Mouse (Mus musculus) neural tube, embryonic 11.5 days (tissue): ENCODE data around the gene Ssbp3. TPM values are rescaled to one million over a fixed set of nuclear protein-coding genes. Genes with fewer than 3 reads are reported as not detected.

Experiments used
- ATAC-seq: fragments of 200-750 bp; cut with Nextera tagmentation; 2 replicates; pipeline ENCODE4 v1.8.0; 2017; ENCODE audit warnings: moderate number of reproducible peaks, mild to moderate bottlenecking, moderate TSS enrichment, moderate library complexity; ENCODE audit not compliant: insufficient read depth, low FRiP score, low TSS enrichment
- DNase-seq: peaks from one replicate; pipeline ENCODE4 v3.0.0-alpha.2; 2015; ENCODE audit warnings: low spot score
- H3K27ac ChIP-seq: fragments of 300-500 bp; sonication (generic); 2 replicates; pipeline ENCODE4 v1.5.1; 2014; ENCODE audit warnings: low read depth, mild to moderate bottlenecking, low read length
- H3K27me3 ChIP-seq: fragments of 300-500 bp; sonication (generic); 2 replicates; pipeline ENCODE4 v1.6.1; 2014; ENCODE audit warnings: mild to moderate bottlenecking, low read length, mixed read lengths; ENCODE audit not compliant: control insufficient read depth, insufficient read depth
- H3K36me3 ChIP-seq: fragments of 300-500 bp; sonication (generic); 2 replicates; pipeline ENCODE4 v1.6.1; 2014; ENCODE audit warnings: mild to moderate bottlenecking, low read length, moderate library complexity, mixed read lengths; ENCODE audit not compliant: control insufficient read depth, insufficient read depth
- H3K4me1 ChIP-seq: fragments of 300-500 bp; sonication (generic); 2 replicates; pipeline ENCODE4 v1.6.1; 2014; ENCODE audit warnings: low read length, mixed read lengths; ENCODE audit not compliant: control insufficient read depth, insufficient read depth
- H3K4me2 ChIP-seq: fragments of 300-500 bp; sonication (generic); 2 replicates; pipeline ENCODE4 v1.6.1; 2014; ENCODE audit warnings: low read depth, mild to moderate bottlenecking, moderate library complexity
- H3K4me3 ChIP-seq: fragments of 300-500 bp; sonication (generic); 2 replicates; pipeline ENCODE4 v1.5.1; 2014; ENCODE audit warnings: low read depth, low read length
- H3K9ac ChIP-seq: fragments of 300-500 bp; sonication (generic); 2 replicates; pipeline ENCODE4 v1.6.1; 2014; ENCODE audit warnings: mild to moderate bottlenecking, low read length
- H3K9me3 ChIP-seq: fragments of 300-500 bp; sonication (generic); 2 replicates; pipeline ENCODE4 v1.6.1; 2016; ENCODE audit warnings: low read length; ENCODE audit not compliant: control insufficient read depth
- WGBS: fragments of 180-500 bp; shearing (Covaris S2); extraction: QIAGEN DNeasy Blood & Tissue Kit; methylation state at CpG from one replicate; pipeline ENCODE4 v1.1.7; 2014; 5-methylcytosine and 5-hydroxymethylcytosine counted together
- polyA plus RNA-seq: library from polyadenylated mRNA; unstranded; fragments of >200 nt; fragmentation: Nextera tagmentation; extraction: Ambion mirVana; gene quantifications from 2 replicates; pipeline ENCODE4 v1.2.1, GENCODE M21; 2014

The Ssbp3 gene
- polyA plus RNA-seq, 1 experiment from 2014 or later, result 145 TPM

DNA sequence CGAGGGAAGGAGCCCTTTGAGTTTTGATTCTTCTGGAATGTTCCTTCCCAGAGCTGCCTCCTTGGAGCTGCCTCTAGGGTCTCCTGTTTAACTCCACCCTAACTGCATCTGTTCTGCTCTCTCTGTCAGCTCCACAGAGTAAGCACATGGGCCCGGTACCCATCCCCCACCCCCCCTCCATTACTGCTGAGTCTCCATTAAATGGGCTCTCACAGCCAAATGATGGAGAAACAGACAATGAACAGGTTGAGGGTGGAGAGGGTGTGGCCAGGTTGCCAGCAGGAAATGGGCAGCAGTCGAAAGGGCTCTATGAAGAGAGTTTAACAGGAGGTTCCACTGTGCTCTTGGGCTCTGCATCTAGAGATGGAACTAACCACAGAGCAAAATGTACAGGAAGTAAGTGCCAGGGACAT is 41.0 kb upstream of the Ssbp3 start:
- H3K9me3 ChIP-seq, result no peaks in the 10 kb centered on the region
- H3K36me3 ChIP-seq, result no peaks in the 10 kb centered on the region
- no peak overlapping the region for H3K4me2 ChIP-seq
- no peak overlapping the region for H3K9ac ChIP-seq
- no peak overlapping the region for H3K27ac ChIP-seq
- no peaks in the 10 kb centered on the region for H3K27me3 ChIP-seq
- peaks cover 18% of the 10 kb centered on the region for H3K4me1 ChIP-seq
- H3K4me3 ChIP-seq, result no peak overlapping the region
- 81% methylated on average over 3 of the region's 3 CpGs for WGBS
- DNase-seq (no peak), ATAC-seq (no peak)

DNA sequence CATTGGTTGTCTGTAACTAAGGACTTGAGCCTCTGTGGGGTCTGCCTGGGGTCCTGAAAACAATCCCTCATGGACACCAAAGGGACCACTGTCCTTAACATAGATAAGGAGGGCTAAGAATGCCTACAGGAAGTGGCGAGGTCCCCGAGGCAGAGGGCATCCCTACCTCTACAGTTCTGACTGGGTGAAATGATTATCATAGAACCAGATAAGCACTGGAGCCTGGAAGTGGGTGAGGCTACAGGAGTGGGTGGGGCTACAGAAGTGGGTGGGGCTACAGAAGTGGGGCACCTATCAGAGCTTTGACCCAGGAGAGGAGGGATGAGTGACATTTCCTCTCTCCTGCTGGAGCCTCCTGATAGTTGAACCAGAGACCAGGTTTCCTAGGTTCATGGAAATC is 39.9 kb upstream of the Ssbp3 start:
- H3K27ac ChIP-seq, result no peak overlapping the region
- WGBS, result 82% methylated on average over 2 of the region's 2 CpGs

GRCm38 (mm10) chr4:106874501-106874900 is 36.0 kb upstream of the Ssbp3 start:
- Histone ChIP-seq H3K4me2 (no peak overlapping the region), H3K9me3 (no peaks in the 10 kb centered on the region), H3K27ac (no peak overlapping the region), H3K36me3 (no peaks in the 10 kb centered on the region), H3K9ac (no peak overlapping the region), H3K4me1 (no peaks in the 10 kb centered on the region), H3K27me3 (no peaks in the 10 kb centered on the region), H3K4me3 (no peak overlapping the region)
- no peak for DNase-seq
- ATAC-seq, result no peak
- 89% methylated on average over 7 of the region's 7 CpGs for WGBS

More for the DNA sequence above, 39.9 kb upstream of the Ssbp3 start:
- H3K9ac ChIP-seq, result no peak overlapping the region
- no peaks in the 10 kb centered on the region for H3K27me3 ChIP-seq
- no peaks in the 10 kb centered on the region for H3K36me3 ChIP-seq
- no peak overlapping the region for H3K4me2 ChIP-seq
- H3K4me1 ChIP-seq, result peaks cover 12% of the 10 kb centered on the region
- ATAC-seq, result no peak
- no peak for DNase-seq
- H3K4me3 ChIP-seq, result no peak overlapping the region
- no peaks in the 10 kb centered on the region for H3K9me3 ChIP-seq

GRCm38 (mm10) chr4:106881101-106881500 is 29.4 kb upstream of the Ssbp3 start:
- Histone ChIP-seq H3K36me3 (no peaks in the 10 kb centered on the region), H3K4me3 (no peak overlapping the region), H3K4me1 (no peaks in the 10 kb centered on the region), H3K27ac (no peak overlapping the region), H3K9ac (no peak overlapping the region), H3K9me3 (no peaks in the 10 kb centered on the region), H3K27me3 (no peaks in the 10 kb centered on the region), H3K4me2 (no peak overlapping the region)
- 77% methylated on average over 6 of the region's 6 CpGs for WGBS
- DNase-seq (no peak), ATAC-seq (no peak)

DNA sequence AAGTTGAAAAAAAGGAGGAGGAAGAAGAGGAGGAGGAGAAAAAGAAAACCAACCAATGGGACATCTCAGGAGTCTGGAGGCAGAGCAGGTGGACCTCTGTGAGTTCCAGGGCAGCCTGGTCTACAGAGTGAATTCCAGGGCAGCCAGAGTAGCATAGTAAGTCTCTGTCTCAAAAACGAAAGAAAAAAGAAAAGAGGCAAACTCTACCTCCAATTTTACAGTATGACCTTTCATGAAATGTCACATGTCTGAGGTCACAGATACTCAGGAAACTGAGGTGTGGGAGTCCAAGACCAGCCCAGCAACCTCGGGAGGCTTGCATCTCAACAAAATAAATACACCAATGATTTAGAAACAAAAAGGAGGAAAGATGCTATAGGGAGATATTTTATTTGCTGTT is 27.4 kb upstream of the Ssbp3 start:
- no peaks in the 10 kb centered on the region for H3K36me3 ChIP-seq
- no peaks in the 10 kb centered on the region for H3K9me3 ChIP-seq
- WGBS, result 78% methylated on average over 2 of the region's 2 CpGs
- no peaks in the 10 kb centered on the region for H3K27me3 ChIP-seq
- no peak overlapping the region for H3K9ac ChIP-seq
- H3K4me3 ChIP-seq, result no peak overlapping the region
- no peaks in the 10 kb centered on the region for H3K4me1 ChIP-seq
- H3K4me2 ChIP-seq, result no peak overlapping the region
- no peak for DNase-seq
- no peak for ATAC-seq
- no peak overlapping the region for H3K27ac ChIP-seq

DNA sequence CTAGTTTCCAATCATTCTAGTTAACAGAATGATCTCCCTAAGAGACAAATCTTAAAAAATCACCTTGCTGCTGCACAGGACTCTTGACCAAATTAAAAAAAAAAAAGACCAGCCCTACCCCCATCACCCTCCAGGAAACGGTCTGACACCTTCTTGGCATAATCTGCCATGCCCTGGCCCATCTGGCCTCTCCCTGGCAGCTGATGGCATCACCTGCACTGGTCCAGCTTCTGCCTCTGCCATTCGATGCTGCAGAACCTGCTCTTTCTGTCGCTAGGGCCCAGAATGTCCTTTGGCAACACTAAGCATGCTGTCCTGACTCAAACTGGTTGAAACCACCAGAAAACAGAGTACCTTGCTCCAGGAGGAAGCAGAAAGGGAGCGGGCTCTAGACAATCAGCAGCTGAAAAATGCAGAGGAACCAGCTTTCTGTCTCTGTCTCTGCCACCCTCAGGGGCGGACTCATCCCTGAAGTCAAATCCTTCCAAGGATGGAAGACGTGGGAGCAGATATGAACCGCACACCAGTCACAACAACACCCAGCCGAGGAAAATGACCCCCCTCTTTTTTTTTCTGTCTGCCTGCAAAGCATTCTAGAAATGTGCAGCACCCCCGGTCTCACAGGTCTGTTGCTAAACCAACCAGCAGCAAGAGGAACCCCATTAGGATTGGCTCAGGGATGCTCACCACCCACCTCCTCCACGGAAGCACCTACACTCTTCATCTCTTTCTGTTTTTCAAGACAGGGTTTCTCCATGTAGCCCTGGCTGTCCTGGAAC is 24.0 kb upstream of the Ssbp3 start:
- H3K9ac ChIP-seq, result no peak overlapping the region
- H3K4me2 ChIP-seq, result no peak overlapping the region
- no peak for DNase-seq
- H3K9me3 ChIP-seq, result no peaks in the 10 kb centered on the region
- H3K27me3 ChIP-seq, result no peaks in the 10 kb centered on the region
- 86% methylated on average over 10 of the region's 10 CpGs for WGBS
- H3K36me3 ChIP-seq, result no peaks in the 10 kb centered on the region
- ATAC-seq, result no peak
- H3K27ac ChIP-seq, result no peak overlapping the region
- H3K4me1 ChIP-seq, result no peaks in the 10 kb centered on the region
- no peak overlapping the region for H3K4me3 ChIP-seq

DNA sequence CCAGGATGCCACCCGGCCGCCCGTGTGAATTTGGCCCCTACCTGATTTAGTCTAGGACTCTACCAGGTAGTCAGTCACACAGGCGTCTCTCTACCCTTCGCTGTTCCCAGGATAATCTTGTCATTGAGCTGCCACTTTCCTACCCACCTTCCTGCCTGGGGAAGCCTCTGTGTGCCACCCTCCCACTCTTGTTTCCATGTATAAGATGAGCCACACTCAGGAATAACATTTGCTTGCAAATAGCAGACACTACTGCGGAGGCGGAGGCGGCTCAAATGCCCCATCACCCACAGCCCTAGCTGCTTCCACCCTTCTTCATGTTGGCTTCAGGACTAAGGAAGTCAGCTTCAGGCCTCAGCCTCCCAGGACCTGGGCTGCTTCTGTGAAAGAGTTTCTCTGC is 14.4 kb upstream of the Ssbp3 start:
- H3K9ac ChIP-seq, result no peak overlapping the region
- WGBS, result 89% methylated on average over 8 of the region's 8 CpGs
- H3K4me2 ChIP-seq, result no peak overlapping the region
- H3K36me3 ChIP-seq, result no peaks in the 10 kb centered on the region
- no peaks in the 10 kb centered on the region; the same call in 1 of the 2 replicates for H3K4me1 ChIP-seq
- ATAC-seq (no peak), DNase-seq (no peak)
- H3K27me3 ChIP-seq, result no peaks in the 10 kb centered on the region
- H3K9me3 ChIP-seq, result no peaks in the 10 kb centered on the region
- no peak overlapping the region for H3K27ac ChIP-seq
- H3K4me3 ChIP-seq, result no peak overlapping the region

DNA sequence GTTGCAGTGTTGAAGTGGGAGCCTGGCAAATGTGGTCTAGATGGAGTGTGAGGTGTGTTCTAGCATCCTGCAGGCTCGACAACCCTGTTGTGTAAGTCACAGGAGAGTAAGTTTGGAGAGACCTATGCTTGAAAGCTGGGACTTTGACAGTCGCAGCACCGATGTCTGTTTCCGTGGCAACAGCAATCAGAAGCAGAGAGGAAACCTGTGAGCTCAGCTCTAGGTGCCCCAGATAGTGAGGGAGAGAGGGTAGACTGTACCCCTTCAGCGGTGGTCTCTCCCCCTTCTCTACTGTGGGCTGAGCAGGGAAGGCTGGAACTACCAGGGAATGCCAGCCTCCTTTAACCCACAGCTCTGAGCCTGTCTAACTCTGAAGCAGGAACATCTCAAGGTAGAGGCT is 11.6 kb upstream of the Ssbp3 start:
- Histone ChIP-seq H3K9ac (no peak overlapping the region), H3K4me2 (no peak overlapping the region), H3K36me3 (no peaks in the 10 kb centered on the region), H3K27me3 (no peaks in the 10 kb centered on the region), H3K27ac (no peak overlapping the region), H3K4me3 (no peak overlapping the region), H3K4me1 (no peaks in the 10 kb centered on the region; the same call in 1 of the 2 replicates), H3K9me3 (no peaks in the 10 kb centered on the region)
- no peak for ATAC-seq
- DNase-seq, result no peak
- 64% methylated on average over 5 of the region's 5 CpGs for WGBS

DNA sequence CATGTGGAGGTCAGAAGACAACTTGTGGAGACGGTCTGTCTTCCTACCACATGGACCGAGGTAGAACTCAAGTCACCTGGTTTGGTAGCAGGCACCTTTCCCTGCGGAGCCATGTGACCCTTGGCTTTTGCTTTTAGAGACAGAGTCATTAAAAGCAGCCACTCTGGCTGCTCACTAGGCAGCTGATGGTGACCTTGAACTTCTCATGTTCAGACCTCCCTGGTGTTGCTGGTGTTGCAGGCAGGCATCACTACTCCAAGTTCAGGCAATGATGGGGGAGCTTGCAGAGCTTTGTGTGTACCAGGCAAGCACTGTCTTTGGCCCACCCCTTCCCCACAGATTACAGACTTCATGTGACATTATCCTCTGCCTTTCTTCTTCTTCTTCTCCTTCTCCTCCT is 11.0 kb upstream of the Ssbp3 start:
- Histone ChIP-seq H3K27me3 (no peaks in the 10 kb centered on the region), H3K4me2 (no peak overlapping the region), H3K9ac (no peak overlapping the region), H3K4me1 (no peaks in the 10 kb centered on the region; the same call in 1 of the 2 replicates), H3K4me3 (no peak overlapping the region), H3K27ac (no peak overlapping the region), H3K9me3 (no peaks in the 10 kb centered on the region), H3K36me3 (no peaks in the 10 kb centered on the region)
- DNase-seq (no peak), ATAC-seq (no peak)
- WGBS, result 87% methylated on average over 3 of the region's 3 CpGs
